Mouse (Mus musculus) heart, adult 2 months (tissue): ENCODE measurements at regions not wholly inside any gene's neighbourhood (a gene's known extent, or its start where the extent isn't known, plus 50 kb on each side); places are given as distances from the start of the nearest gene placed in this dataset.

Experiments used
- CTCF ChIP-seq: fragments of 200-600 bp; IDR thresholded peaks from 2 replicates; pipeline ENCODE4 v1.8.1; 2022; ENCODE audit warnings: antibody characterized with exemption, mild to moderate bottlenecking, moderate library complexity
- EP300 ChIP-seq: fragments of 200-500 bp; IDR thresholded peaks from 2 replicates; pipeline ENCODE4 v1.6.1; 2011; ENCODE audit warnings: low read depth, low read length, control low read depth; ENCODE audit not compliant: insufficient read depth
- POLR2A ChIP-seq: fragments of 200-500 bp; IDR thresholded peaks from 2 replicates; pipeline ENCODE4 v1.6.1; 2011; ENCODE audit warnings: mild to moderate bottlenecking, low read depth, low read length, control low read depth; ENCODE audit not compliant: insufficient read depth

GRCm38 (mm10) chr2:75468851-75469250 lies 190.2 kb upstream of the Hnrnpa3 start:
- TF ChIP-seq POLR2A: no peak
- TF ChIP-seq EP300: no peak
- no peak for TF ChIP-seq CTCF
